Mouse (Mus musculus): ENCODE data around the gene Mief1. TPM values are rescaled to one million over a fixed set of nuclear protein-coding genes. Genes with fewer than 3 reads are reported as not detected.

The Mief1 gene
- total RNA-seq, 2 experiments from 2014 or later = 19.2 to 25.8 TPM

DNA sequence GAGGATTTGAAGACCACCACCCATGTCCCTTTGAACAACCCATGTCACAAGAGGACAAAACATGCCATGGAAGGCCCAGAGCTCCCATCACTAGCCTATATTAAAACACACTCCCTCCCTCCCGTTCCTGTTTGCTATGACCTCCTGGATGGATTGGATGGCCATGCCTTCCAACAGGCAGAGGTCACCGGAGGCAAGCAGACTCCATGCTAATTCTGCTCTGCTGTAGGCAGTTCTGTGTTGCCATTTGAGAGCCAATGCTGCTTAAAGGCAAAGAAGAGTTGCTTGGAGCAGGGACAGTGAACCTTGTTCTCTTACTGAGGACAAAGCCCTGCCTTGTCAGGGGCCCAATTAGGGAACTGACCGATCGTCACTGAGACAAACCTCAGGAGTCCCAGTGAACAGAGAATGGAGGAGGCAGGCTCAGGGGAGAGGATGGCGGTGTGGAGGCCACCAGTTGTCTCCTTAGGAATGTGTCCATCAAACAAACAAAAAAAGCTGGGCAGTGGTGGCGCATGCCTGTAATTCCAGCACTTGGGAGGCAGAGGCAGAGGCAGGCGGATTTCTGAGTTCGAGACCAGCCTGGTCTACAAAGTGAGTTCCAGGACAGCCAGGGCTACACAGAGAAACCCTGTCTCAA lies 25.7 kb downstream of the Mief1 start:
- intact Hi-C loops (cut with DNase I) = loop anchor here (2.0 to 10.0 kb wide), 2 partner anchors 33 to 615 kb away; no protein-coding TSS in a partner anchor
- no peak for DNase-seq

DNA sequence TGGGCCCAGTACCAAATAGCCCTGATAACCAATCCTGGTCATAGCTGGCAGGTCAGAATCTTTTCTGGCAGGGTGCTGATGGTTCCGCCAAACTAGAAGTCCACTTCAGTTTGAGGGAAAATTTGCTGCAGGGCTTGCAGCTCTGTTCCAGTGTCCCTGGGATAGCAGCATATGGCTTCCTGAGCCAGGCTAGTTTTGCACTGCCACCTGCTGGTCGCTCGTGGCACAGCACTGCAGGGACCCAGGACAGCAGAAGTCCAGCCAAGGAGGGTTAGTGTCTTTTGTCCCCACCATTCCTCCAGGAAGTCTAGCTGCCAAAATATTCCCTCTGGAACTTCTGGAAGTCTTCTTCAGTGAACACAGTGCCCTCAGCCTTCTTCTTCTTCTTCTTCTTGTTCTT lies 26.9 kb downstream of the Mief1 start:
- intact Hi-C loops (cut with DNase I) = loop anchor here (2.0 to 10.0 kb wide), 2 partner anchors 34 to 614 kb away; no protein-coding TSS in a partner anchor
- DNase-seq = peak; percentile 79 to 84

DNA sequence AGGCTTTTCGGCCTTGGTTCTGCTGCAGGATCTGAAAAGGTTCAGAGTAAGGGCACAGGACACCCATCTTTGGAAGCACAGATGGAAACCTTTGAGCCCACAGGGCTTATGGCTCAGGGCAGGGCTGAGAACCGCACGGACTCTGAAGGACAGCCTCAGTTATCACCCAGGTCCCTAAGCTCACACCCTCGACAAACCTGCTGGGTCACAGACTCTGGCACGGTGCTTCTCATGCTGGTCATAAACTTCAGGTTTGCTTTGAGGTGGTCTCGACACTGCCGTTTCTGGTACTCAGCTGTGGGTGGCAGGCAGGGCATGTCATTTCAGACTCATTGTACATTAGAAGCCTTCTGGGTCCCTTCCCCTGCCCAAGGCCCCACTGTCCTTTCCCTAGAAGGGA lies 27.3 kb downstream of the Mief1 start:
- no peak for DNase-seq
- intact Hi-C loops (cut with DNase I) = loop anchor here (2.0 to 10.0 kb wide), 2 partner anchors 34 to 614 kb away; no protein-coding TSS in a partner anchor

GRCm38 (mm10) chr15:80263610-80264575 lies 30.1 kb downstream of the Mief1 start, which contains the start of gene Rps19bp1:
TSS of gene Rps19bp1 (minus strand) at chr15:80264315.
- DNase-seq = peak; percentile 81 to 82
- intact Hi-C loops (cut with DNase I) = loop anchor here (10.0 kb wide), 1 partner anchor 611 kb away; no protein-coding TSS in a partner anchor

DNA sequence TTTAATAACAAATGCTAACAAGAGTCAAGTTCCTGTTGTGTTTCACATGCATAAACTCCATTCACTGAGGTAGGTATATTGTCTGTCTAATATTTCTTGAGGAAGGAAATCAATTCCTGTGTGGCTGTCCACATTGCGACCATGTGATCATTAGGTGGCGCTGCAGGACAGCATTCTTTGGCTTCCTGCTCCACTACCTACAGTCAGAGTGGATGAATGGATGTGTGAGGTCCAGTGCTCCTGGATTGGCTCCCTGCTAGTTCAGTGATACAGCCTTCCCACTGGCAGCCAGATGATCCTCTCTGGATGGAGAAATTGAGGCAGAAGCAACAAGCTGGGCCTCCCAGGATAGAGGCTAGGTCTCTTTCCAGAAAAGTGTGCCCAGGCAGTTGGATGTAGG lies 32.5 kb downstream of the Mief1 start:
- intact Hi-C loops (cut with DNase I) = loop anchor here (2.0 to 10.0 kb wide), 2 partner anchors 429 to 609 kb away; no protein-coding TSS in a partner anchor
- DNase-seq = peak; percentile 36 to 43

DNA sequence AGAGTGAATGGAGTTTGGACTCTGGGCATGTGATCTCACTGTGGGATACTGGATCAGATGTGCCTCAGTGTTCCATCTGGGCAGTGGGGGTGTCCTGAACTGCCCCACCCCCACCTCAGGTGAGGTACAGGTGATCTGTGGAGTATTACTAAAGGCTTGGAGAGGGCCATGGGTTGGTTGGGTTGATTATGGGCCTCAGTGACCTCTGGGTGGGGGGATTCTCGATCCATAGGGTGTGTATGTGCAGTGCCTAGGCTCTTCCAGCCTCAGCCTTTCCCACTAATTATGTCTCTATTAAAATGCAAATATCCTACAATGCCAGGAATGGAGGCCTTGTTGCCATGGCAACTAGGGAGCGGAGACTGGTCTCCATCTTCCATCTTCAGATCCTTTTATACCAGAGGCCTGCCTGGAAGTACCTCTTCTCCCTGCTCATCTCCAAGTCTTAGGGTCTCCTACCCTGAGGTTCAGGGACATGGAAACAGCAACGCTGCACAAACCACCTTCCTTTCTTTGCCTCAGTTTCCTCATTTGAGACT lies 38.1 kb downstream of the Mief1 start:
- no peak for DNase-seq
- intact Hi-C loops (cut with DNase I) = no loop called here

DNA sequence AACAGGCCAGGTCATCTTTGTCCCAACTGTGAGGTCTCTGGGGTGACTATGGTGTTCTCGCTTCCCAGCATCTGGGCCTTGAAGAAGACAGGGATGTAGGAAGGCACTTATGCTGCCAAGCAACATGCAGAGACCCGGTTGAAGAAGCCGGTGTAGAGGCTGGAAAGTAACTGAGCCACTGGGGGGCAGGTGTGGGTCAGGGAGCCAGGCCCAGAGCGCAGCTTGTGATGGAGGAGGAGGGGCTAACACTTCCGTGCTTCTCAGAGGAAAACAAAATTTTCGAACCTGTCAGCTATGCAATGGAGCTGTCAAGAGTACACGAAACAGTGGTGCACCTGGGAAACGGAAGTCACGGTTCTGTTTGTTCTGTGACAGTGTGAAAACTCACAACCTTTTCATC lies 43.3 kb downstream of the Mief1 start:
- DNase-seq = no peak
- intact Hi-C loops (cut with DNase I) = no loop called here

- intact Hi-C loops (cut with DNase I) = no loop called here
- DNase-seq = peak in 1 of 2 experiments; percentile 31
Measured at GRCm38 (mm10) chr15:80277625-80278024, 43.8 kb downstream of the Mief1 start.

DNA sequence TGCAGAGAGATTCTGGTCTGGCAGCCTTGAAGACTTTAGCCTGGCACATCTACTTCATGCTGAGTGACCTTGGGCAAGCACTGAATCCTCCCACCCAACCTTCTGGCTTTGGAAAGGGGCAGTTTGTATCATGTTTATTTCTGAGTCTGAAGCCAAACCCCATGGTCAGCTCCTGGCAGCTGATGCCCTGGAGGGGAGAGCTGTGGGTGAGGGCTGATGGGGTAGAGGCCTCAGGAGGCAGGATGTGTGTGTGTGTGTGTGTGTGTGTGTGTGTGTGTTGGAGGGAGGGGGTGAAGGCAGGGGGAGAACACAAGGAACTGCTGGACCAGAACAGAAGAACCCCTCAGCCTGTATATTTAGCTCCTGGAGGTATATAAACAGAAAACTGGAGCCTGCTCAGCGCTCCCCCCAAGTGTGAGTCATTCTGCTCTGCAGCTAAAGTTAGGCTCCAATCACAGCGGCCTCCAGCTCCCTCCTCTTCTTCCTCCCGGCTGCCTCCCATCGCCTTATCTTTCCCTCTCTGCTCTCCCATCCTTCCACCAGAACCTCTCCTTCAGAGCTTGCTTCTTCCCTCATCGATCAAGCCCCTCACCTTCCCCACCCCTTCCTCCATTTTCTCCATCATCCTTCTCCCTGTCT lies 44.4 kb downstream of the Mief1 start:
- no peak for DNase-seq
- intact Hi-C loops (cut with DNase I) = no loop called here

DNA sequence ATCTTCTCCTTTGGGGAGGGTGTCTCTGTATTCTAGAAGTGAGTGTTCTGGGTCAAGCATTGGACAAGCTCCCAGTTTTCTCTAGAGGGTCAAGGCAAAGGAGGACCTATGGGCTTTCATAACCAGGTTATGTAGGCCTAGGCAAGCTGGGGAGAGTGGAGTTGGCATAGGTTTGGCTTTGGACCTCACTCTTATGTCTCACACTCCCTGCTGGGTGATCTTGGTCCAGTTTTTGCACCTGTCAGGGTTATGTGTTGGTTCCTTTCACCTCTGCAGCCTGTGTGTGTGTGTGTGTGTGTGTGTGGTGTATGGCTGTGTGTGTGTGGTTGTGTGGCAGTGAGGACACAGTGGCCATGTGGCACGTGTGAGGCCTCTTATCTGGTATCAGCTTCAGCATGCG lies 45.2 kb downstream of the Mief1 start:
- no peak for DNase-seq
- intact Hi-C loops (cut with DNase I) = no loop called here

DNA sequence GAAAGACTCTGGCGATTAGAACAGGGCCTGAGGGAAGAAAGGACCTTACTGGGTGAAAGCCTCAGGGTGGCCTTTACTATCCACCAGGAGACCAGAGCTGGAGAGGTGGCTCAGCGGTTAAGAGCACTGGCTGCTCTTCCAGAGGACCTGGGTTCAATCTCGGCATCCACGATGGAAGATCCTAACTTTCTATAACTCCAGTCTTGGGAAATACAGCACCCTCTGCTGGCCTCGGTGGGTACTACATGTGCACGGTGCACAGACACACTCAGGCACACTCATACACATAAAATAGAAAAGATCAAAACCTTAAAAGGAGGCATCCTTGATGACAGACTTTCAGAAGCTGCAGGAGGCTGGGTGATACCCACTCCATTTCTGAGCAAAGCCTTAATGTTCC lies 46.8 kb downstream of the Mief1 start:
- no peak for DNase-seq
- intact Hi-C loops (cut with DNase I) = no loop called here

DNA sequence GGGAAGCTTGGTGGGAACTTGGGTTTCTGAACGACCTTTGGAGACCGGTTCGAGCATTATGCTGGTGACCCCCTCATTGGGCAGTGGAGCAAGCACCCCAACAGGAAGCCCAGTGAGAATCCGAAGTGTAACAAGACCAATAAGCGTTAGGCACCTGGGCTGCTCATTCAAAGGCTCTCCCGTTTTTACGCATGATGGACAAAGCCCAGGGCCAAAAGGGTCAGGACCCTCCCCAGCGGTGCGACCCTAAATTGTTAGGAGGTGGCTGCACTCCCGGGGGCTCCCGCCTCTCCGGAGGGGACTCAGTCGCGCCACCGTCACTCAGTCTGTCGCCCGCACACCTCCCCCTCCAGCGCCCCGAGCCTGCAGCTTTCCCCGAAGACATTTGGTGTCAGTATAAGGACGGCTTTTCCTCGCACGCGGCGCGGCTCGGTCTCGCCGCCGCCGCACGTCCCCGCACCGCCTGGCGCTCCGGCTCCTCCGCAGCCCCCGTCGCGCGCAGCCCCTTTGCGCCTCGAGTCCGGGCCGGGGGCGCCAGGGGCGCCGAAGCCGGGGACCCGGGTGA lies 53.1 kb downstream of the Mief1 start, which contains the start of gene Cacna1i:
TSS of gene Cacna1i (plus strand) at position 388 of the 565 bp plus-strand sequence.
- DNase-seq = no peak
- intact Hi-C loops (cut with DNase I) = no loop called here

- intact Hi-C loops (cut with DNase I) = no loop called here
- no peak for DNase-seq
Measured at GRCm38 (mm10) chr15:80288036-80288435, 54.2 kb downstream of the Mief1 start.

- intact Hi-C loops (cut with DNase I) = no loop called here
- peak; percentile 38 to 42 for DNase-seq
Measured at GRCm38 (mm10) chr15:80289436-80289835, 55.6 kb downstream of the Mief1 start.

DNA sequence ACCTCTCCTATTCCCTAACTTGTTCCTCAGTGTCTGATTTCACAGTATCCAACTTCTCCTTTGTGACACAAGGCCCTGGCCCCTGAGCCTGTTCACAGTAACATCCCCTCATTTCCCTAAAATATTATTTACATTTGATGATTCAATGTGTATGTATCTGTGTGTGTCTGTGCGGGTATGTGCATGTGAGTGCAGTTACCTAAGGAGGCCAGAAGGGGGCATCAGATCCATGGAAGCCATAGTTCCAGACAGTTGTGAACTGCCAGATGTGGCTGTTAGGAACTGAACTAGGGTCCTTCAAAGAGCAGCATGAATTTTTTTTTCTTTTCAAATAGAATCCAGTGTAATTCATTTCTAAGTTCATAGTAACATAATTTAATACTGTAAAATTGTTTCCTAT lies 63.3 kb downstream of the Mief1 start:
- intact Hi-C loops (cut with DNase I) = no loop called here
- DNase-seq = no peak

Other genes with a start within 250 kb of the Mief1 start
- gene Pdgfb, start 219.0 kb upstream of the Mief1 start, total RNA-seq (2021) = 10 to 100 TPM; 16.5 to 17.9 TPM
- gene Syngr1, start 142.7 kb upstream of the Mief1 start, total RNA-seq (2021) = 10 to 100 TPM; 36.2 to 42.2 TPM
- gene Rpl3, start 142.2 kb upstream of the Mief1 start, total RNA-seq (2021) = 10 to 100 TPM; 43.5 to 51.8 TPM
- gene Tab1, start 100.9 kb upstream of the Mief1 start, total RNA-seq (2021) = 10 to 100 TPM; 11.9 to 16.4 TPM
- under 1 TPM; 0.64 to 0.96 TPM for gene Mgat3, start 60.3 kb upstream of the Mief1 start, total RNA-seq (2021)
- 1 to 10 TPM in 1 of 2 experiments, not detected in 1; 3.8 TPM for gene AC140267.1, start 1.8 kb downstream of the Mief1 start, total RNA-seq (2021)
- gene Atf4, start 21.2 kb downstream of the Mief1 start, total RNA-seq (2021) = 100 to 1,000 TPM; 118 to 137 TPM
- gene Rps19bp1, start 30.3 kb downstream of the Mief1 start, total RNA-seq (2021) = 10 to 100 TPM; 11.6 to 12.4 TPM
- under 1 TPM; 0.05 to 0.62 TPM for gene Cacna1i, start 53.2 kb downstream of the Mief1 start, total RNA-seq (2021)